Mouse (Mus musculus) hindbrain, embryonic 16.5 days (tissue): ENCODE results near the gene Ppil1. TPM values are rescaled to one million over a fixed set of nuclear protein-coding genes. Genes with fewer than 3 reads are reported as not detected.

ENCODE experiments used
- ATAC-seq: fragments of 200-750 bp; cut with Nextera tagmentation; 2 replicates; pipeline ENCODE4 v1.8.0; 2017; ENCODE audit warnings: moderate TSS enrichment, moderate library complexity
- H3K27ac ChIP-seq: fragments of 300-500 bp; sonication (generic); 2 replicates; pipeline ENCODE4 v1.5.1; 2014; ENCODE audit warnings: low read depth, mild to moderate bottlenecking, control low read depth, low read length, moderate library complexity
- H3K27me3 ChIP-seq: fragments of 300-500 bp; sonication (generic); replicated peaks from 2 replicates; pipeline ENCODE4 v1.6.1; 2014; ENCODE audit warnings: low read length; ENCODE audit not compliant: control insufficient read depth, insufficient read depth
- H3K36me3 ChIP-seq: fragments of 300-500 bp; sonication (generic); 2 replicates; pipeline ENCODE4 v1.6.1; 2014; ENCODE audit warnings: mild to moderate bottlenecking, low read length, moderate library complexity, mixed read lengths; ENCODE audit not compliant: control insufficient read depth, insufficient read depth
- H3K4me1 ChIP-seq: fragments of 300-500 bp; sonication (generic); 2 replicates; pipeline ENCODE4 v1.6.1; 2014; ENCODE audit warnings: low read depth, low read length; ENCODE audit not compliant: control insufficient read depth, insufficient read depth
- H3K4me2 ChIP-seq: fragments of 300-500 bp; sonication (generic); 2 replicates; pipeline ENCODE4 v1.6.1; 2014; ENCODE audit warnings: mild to moderate bottlenecking, low read length, control low read depth, moderate library complexity
- H3K4me3 ChIP-seq: fragments of 300-500 bp; sonication (generic); 2 replicates; pipeline ENCODE4 v1.5.1; 2014; ENCODE audit warnings: mild to moderate bottlenecking, low read length, control low read depth, moderate library complexity
- H3K9ac ChIP-seq: fragments of 300-500 bp; sonication (generic); 2 replicates; pipeline ENCODE4 v1.6.1; 2014; ENCODE audit warnings: low read depth, mild to moderate bottlenecking, control low read depth, low read length, moderate library complexity
- H3K9me3 ChIP-seq: fragments of 300-500 bp; sonication (generic); 2 replicates; pipeline ENCODE4 v1.6.1; 2014; ENCODE audit warnings: mild to moderate bottlenecking, low read length, moderate library complexity; ENCODE audit not compliant: control insufficient read depth
- WGBS: fragments of 180-500 bp; shearing (Covaris S2); extraction: QIAGEN DNeasy Blood & Tissue Kit; methylation state at CpG from one replicate; pipeline ENCODE4 v1.1.7; 2014; 5-methylcytosine and 5-hydroxymethylcytosine counted together
- polyA plus RNA-seq: library from polyadenylated mRNA; unstranded; fragments of >200 nt; fragmentation: Nextera tagmentation; extraction: Ambion mirVana; gene quantifications from 2 replicates; pipeline ENCODE4 v1.2.1, GENCODE M21; 2015

The Ppil1 gene
- polyA plus RNA-seq, 1 experiment from 2014 or later, result 105 TPM

- ATAC-seq, result no peak
- peaks cover 17% of the 10 kb centered on the region; the same call in 1 of the 2 replicates for H3K36me3 ChIP-seq
- 77% methylated on average over 3 of the region's 3 CpGs for WGBS
- no peaks in the 10 kb centered on the region for H3K27me3 ChIP-seq
- H3K4me1 ChIP-seq, result no peaks in the 10 kb centered on the region
- H3K27ac ChIP-seq, result no peak overlapping the region
- no peak overlapping the region for H3K4me3 ChIP-seq
- H3K4me2 ChIP-seq, result no peak overlapping the region
- H3K9ac ChIP-seq, result no peak overlapping the region
- no peaks in the 10 kb centered on the region for H3K9me3 ChIP-seq
These were observed 39.9 kb upstream of the Ppil1 start for GRCm38 (mm10) chr17:29303856-29304255.

DNA sequence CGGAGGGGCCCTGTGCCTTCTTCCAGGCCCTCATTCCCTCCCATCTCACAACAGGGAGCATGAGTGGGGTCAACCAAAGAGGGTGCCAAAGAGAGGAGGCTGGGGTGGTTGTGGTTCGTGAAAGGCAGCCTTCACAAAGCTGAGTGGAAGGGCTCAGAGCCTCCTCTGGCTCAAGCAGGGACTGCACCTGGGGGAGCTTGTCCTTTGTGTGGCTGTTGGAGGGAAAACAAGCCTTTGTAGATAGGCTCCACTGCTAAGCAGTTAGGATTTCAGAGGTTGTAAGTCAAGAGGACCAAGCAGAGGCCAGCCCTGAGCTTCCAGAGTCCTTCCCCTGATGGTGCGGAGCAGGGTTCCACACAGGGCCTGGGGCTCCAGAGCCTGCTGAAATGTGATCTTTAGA lies 39.1 kb upstream of the Ppil1 start:
- ATAC-seq, result no peak
- H3K9ac ChIP-seq, result no peak overlapping the region
- no peak overlapping the region for H3K4me2 ChIP-seq
- H3K4me3 ChIP-seq, result no peak overlapping the region
- peaks cover 17% of the 10 kb centered on the region; the same call in 1 of the 2 replicates for H3K36me3 ChIP-seq
- no peaks in the 10 kb centered on the region for H3K27me3 ChIP-seq
- H3K27ac ChIP-seq, result no peak overlapping the region
- H3K9me3 ChIP-seq, result no peaks in the 10 kb centered on the region
- 62% methylated on average over 3 of the region's 3 CpGs for WGBS
- H3K4me1 ChIP-seq, result no peaks in the 10 kb centered on the region

DNA sequence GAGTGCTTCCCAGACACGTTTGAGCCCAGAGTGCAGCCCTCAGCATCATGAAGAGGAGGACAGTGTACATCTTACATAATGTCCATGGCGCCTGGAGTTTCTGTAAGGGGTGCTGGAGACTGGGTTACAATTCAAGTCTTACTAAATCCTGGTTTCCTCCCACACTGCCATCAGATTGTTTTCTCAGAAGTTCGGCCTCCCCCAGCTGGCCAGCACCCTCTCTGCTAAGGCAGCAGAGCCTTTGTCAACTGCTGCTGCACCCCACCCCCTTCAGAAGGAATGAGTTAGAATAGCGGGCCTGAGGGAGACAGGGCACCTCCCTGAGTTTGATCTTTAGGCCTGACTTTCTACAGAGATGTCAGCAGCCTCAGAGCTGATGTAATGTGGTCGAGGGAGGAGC lies 38.2 kb upstream of the Ppil1 start:
- H3K4me3 ChIP-seq, result no peak overlapping the region
- no peaks in the 10 kb centered on the region for H3K9me3 ChIP-seq
- no peak overlapping the region for H3K4me2 ChIP-seq
- H3K27me3 ChIP-seq, result no peaks in the 10 kb centered on the region
- ATAC-seq, result no peak
- H3K9ac ChIP-seq, result no peak overlapping the region
- no peaks in the 10 kb centered on the region for H3K4me1 ChIP-seq
- 68% methylated on average over 5 of the region's 5 CpGs for WGBS
- peaks cover 24% of the 10 kb centered on the region for H3K36me3 ChIP-seq
- H3K27ac ChIP-seq, result no peak overlapping the region

GRCm38 (mm10) chr17:29301421-29301820 lies 37.4 kb upstream of the Ppil1 start:
- H3K9me3 ChIP-seq, result no peaks in the 10 kb centered on the region
- H3K9ac ChIP-seq, result no peak overlapping the region
- H3K27me3 ChIP-seq, result no peaks in the 10 kb centered on the region
- no peak for ATAC-seq
- H3K36me3 ChIP-seq, result peaks cover 24% of the 10 kb centered on the region
- no peak overlapping the region for H3K4me2 ChIP-seq
- WGBS, result 90% methylated on average over 6 of the region's 6 CpGs
- no peaks in the 10 kb centered on the region for H3K4me1 ChIP-seq
- H3K27ac ChIP-seq, result no peak overlapping the region
- no peak overlapping the region for H3K4me3 ChIP-seq

DNA sequence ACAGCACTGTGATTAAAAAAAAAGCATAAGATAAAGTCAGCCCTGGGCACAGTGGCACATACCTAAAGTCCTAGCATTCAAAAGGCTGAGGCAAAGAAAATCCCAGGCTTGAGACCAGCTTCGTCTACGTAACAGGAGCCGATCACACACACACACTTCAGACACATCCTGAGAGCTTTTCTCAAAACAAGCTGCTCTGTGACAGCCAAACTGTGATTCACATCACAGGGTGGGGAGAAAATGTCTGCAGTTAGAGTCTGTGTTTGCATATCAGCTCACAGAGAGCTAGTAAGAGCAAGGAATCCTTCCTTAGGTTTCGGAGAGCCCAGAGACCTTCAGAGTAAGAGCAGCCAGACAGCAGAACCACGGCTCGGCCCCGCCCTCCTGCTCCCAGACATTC lies 36.9 kb upstream of the Ppil1 start:
- Histone ChIP-seq H3K4me2 (no peak overlapping the region), H3K27me3 (no peaks in the 10 kb centered on the region), H3K9me3 (no peaks in the 10 kb centered on the region), H3K4me3 (no peak overlapping the region), H3K9ac (no peak overlapping the region), H3K27ac (no peak overlapping the region), H3K36me3 (peaks cover 25% of the 10 kb centered on the region), H3K4me1 (no peaks in the 10 kb centered on the region)
- 88% methylated on average over 7 of the region's 7 CpGs for WGBS
- no peak for ATAC-seq

GRCm38 (mm10) chr17:29299282-29299681 lies 35.3 kb upstream of the Ppil1 start:
- H3K27me3 ChIP-seq, result no peaks in the 10 kb centered on the region
- H3K27ac ChIP-seq, result no peak overlapping the region
- peaks cover 36% of the 10 kb centered on the region for H3K36me3 ChIP-seq
- no peak overlapping the region for H3K4me2 ChIP-seq
- H3K9me3 ChIP-seq, result no peaks in the 10 kb centered on the region
- ATAC-seq, result no peak
- WGBS, result 83% methylated on average over 4 of the region's 4 CpGs
- H3K9ac ChIP-seq, result no peak overlapping the region
- H3K4me1 ChIP-seq, result no peaks in the 10 kb centered on the region
- no peak overlapping the region for H3K4me3 ChIP-seq

DNA sequence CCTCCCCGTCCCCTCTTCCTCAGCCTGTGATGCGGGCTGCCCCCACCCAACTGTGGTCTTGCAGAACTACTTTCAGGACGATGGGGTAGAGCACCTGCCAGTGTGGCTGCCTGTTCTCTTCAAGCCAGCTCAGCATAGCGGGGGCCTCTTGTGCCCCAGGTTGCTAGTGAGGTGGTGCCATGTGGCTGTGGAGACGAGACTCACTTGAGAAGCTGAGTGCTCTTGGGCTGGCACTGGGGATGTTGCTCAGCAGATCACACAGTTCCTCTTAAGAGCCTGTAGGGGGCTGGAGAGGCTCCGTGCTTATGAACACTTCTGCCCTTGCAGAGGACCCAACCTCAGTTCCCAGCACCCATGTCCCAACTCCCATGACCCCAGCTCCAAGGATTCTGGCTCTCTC lies 33.8 kb upstream of the Ppil1 start:
- no peaks in the 10 kb centered on the region for H3K27me3 ChIP-seq
- WGBS, result 86% methylated on average over 6 of the region's 6 CpGs
- no peak for ATAC-seq
- H3K27ac ChIP-seq, result no peak overlapping the region
- no peak overlapping the region for H3K4me3 ChIP-seq
- no peaks in the 10 kb centered on the region for H3K9me3 ChIP-seq
- no peaks in the 10 kb centered on the region for H3K4me1 ChIP-seq
- H3K9ac ChIP-seq, result no peak overlapping the region
- no peak overlapping the region for H3K4me2 ChIP-seq
- peaks cover 39% of the 10 kb centered on the region for H3K36me3 ChIP-seq

- Histone ChIP-seq H3K9me3 (no peaks in the 10 kb centered on the region), H3K27me3 (no peaks in the 10 kb centered on the region), H3K4me3 (no peak overlapping the region), H3K4me1 (no peaks in the 10 kb centered on the region), H3K27ac (no peak overlapping the region), H3K4me2 (no peak overlapping the region), H3K36me3 (peaks cover 38% of the 10 kb centered on the region), H3K9ac (no peak overlapping the region)
- no peak for ATAC-seq
- WGBS, result 81% methylated on average over 10 of the region's 10 CpGs
These were observed 33.3 kb upstream of the Ppil1 start for GRCm38 (mm10) chr17:29297321-29297720.

DNA sequence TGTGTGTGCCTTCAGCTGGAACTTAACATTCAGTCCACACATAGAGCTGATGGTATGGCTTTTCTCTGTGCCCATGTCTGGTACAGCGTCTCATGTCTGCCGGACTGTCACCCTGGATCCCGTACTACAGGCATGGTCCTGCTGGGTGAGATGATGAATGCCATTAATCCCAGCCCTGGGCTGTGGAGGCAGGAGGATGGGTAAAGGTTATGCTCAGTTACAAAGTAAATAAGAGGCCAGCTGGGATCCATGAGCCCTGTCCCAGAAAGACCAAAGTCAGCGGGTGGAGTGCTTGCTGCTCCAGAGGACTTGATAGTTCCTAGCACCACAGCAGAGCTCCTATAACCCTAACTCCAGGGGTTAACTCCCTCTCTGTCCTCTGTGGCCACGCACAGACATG lies 31.8 kb upstream of the Ppil1 start:
- 77% methylated on average over 5 of the region's 5 CpGs for WGBS
- ATAC-seq, result no peak
- H3K9ac ChIP-seq, result no peak overlapping the region

More for the DNA sequence above, 31.8 kb upstream of the Ppil1 start:
- Histone ChIP-seq H3K27ac (no peak overlapping the region), H3K9me3 (no peaks in the 10 kb centered on the region), H3K27me3 (no peaks in the 10 kb centered on the region), H3K4me1 (no peaks in the 10 kb centered on the region), H3K4me2 (no peak overlapping the region), H3K4me3 (no peak overlapping the region), H3K36me3 (peaks cover 31% of the 10 kb centered on the region)
